Mouse (Mus musculus): ENCODE measurements around the gene Phf3.
"Not testable (repeated sequence)": the region's sequence is repeated elsewhere in the genome, so short reads cannot be mapped to it uniquely, and the experiment has no call there.

- TF ChIP-seq CTCF (IDR thresholded peaks at IDR 0.05; ENCODE audit: borderline replicate concordance, control insufficient read depth, extremely low read depth, insufficient read depth, low read length, poor library complexity); POLR2A (IDR thresholded peaks at IDR 0.05; ENCODE audit: control insufficient read depth, extremely low read depth, insufficient read depth, low read length, poor library complexity): not testable (repeated sequence)
Measured at GRCm38 (mm10) chr1:30883806-30884205, 10.1 kb upstream of the Phf3 start.
